In genomic region chr7:72239782-72240493, GRCm38 (mm10) we compare ENCODE assay signal across 9 mouse cellular contexts.
DNase-seq lines count a peak whose midpoint lies in the region; ATAC-seq and TF ChIP-seq lines count a peak whose summit lies in the region.
"Had no signal": no experiment of that assay in that cellular context is flagged by ENCODE, and none has a peak within 500 bp of the region (broad histone marks: within the 10 kb centered on the region; RNA-seq: fewer than 3 reads in every experiment).

No protein-coding gene starts in this region.

- H3K4me2 ChIP-seq in embryonic facial prominence, embryonic 13.5 days, result no peak overlapping the region
- no peak overlapping the region for H3K4me2 ChIP-seq in intestine, postnatal 0 days (replicated peaks; ENCODE audit: low read depth)
- H3K4me2 ChIP-seq in lung, embryonic 14.5 days, result no peak overlapping the region
- H3K4me2 ChIP-seq: hindbrain, embryonic 15.5 days had no signal

- H3K36me3 ChIP-seq in testis, adult 2 months (ENCODE audit: control insufficient read depth, insufficient read depth, low read length), result no peaks in the 10 kb centered on the region
- no peaks in the 10 kb centered on the region for H3K36me3 ChIP-seq in embryonic facial prominence, embryonic 13.5 days
- no peaks in the 10 kb centered on the region for H3K36me3 ChIP-seq in intestine, postnatal 0 days (ENCODE audit: control insufficient read depth, insufficient read depth)
- no peaks in the 10 kb centered on the region for H3K36me3 ChIP-seq in lung, embryonic 14.5 days (ENCODE audit: insufficient read depth)
- H3K36me3 ChIP-seq in splenic B cell, adult 2 months (ENCODE audit: control insufficient read depth, insufficient read depth, low read length, poor library complexity, severe bottlenecking), result no peaks in the 10 kb centered on the region; the same call in 1 of the 2 replicates
- H3K36me3 ChIP-seq: hindbrain, embryonic 15.5 days had no signal

- ATAC-seq in embryonic facial prominence, embryonic 13.5 days (ENCODE audit: insufficient number of reproducible peaks, insufficient read depth, low FRiP score, low TSS enrichment, low read depth), result 0 out of 2 replicates have a peak, but pooled peaks have one; percentile 10
- no peak for ATAC-seq in intestine, postnatal 0 days
- peak; percentile 65 for ATAC-seq in lung, embryonic 14.5 days (ENCODE audit: insufficient read depth)

- H3K9ac ChIP-seq in embryonic facial prominence, embryonic 13.5 days, result no peak overlapping the region
- no peak overlapping the region for H3K9ac ChIP-seq in intestine, postnatal 0 days (ENCODE audit: low read depth, low read length)
- H3K9ac ChIP-seq in lung, embryonic 14.5 days, result no peak overlapping the region
- H3K9ac ChIP-seq: hindbrain, embryonic 15.5 days had no signal

- no peaks in the 10 kb centered on the region for H3K27me3 ChIP-seq in testis, adult 2 months (ENCODE audit: control insufficient read depth, insufficient read depth, low read length)
- H3K27me3 ChIP-seq in embryonic facial prominence, embryonic 13.5 days, result no peaks in the 10 kb centered on the region
- no peaks in the 10 kb centered on the region for H3K27me3 ChIP-seq in intestine, postnatal 0 days (replicated peaks; ENCODE audit: control insufficient read depth, insufficient read depth, low read length)
- no peaks in the 10 kb centered on the region for H3K27me3 ChIP-seq in lung, embryonic 14.5 days (ENCODE audit: insufficient read depth, low read length)
- no peaks in the 10 kb centered on the region for H3K27me3 ChIP-seq in splenic B cell, adult 2 months (ENCODE audit: control insufficient read depth, insufficient read depth, low read length, poor library complexity, severe bottlenecking)
- H3K27me3 ChIP-seq: hindbrain, embryonic 15.5 days had no signal

- H3K9me3 ChIP-seq in embryonic facial prominence, embryonic 13.5 days, result no peaks in the 10 kb centered on the region
- no peaks in the 10 kb centered on the region for H3K9me3 ChIP-seq in intestine, postnatal 0 days (ENCODE audit: control insufficient read depth)
- no peaks in the 10 kb centered on the region for H3K9me3 ChIP-seq in lung, embryonic 14.5 days (ENCODE audit: low read depth, low read length)
- H3K9me3 ChIP-seq: hindbrain, embryonic 15.5 days had no signal

- WGBS in embryonic facial prominence, embryonic 13.5 days, result 24% methylated on average over 3 of the region's 3 CpGs
- WGBS in intestine, postnatal 0 days, result 34% methylated on average over 3 of the region's 3 CpGs
- 24% methylated on average over 3 of the region's 3 CpGs for WGBS in lung, embryonic 14.5 days

- peak; percentile 24; the same call in 1 of the 2 replicates for TF ChIP-seq CTCF in testis, adult 2 months (IDR thresholded peaks at IDR 0.05; ENCODE audit: control insufficient read depth, insufficient read depth, insufficient replicate concordance, low read depth, low read length)
- TF ChIP-seq CTCF in intestine, postnatal 0 days (IDR thresholded peaks at IDR 0.05; ENCODE audit: low read depth), result peak; percentile 91
- peak; percentile 94 for TF ChIP-seq CTCF in lung, embryonic 14.5 days (IDR thresholded peaks at IDR 0.05; ENCODE audit: low read depth)

- peaks cover 2% of the 10 kb centered on the region for H3K4me1 ChIP-seq in testis, adult 2 months (ENCODE audit: control insufficient read depth, insufficient read depth, low read length)
- no peaks in the 10 kb centered on the region for H3K4me1 ChIP-seq in embryonic facial prominence, embryonic 13.5 days
- no peaks in the 10 kb centered on the region for H3K4me1 ChIP-seq in intestine, postnatal 0 days (replicated peaks; ENCODE audit: control insufficient read depth, insufficient read depth, low read length)
- no peaks in the 10 kb centered on the region for H3K4me1 ChIP-seq in lung, embryonic 14.5 days (ENCODE audit: insufficient read depth)
- H3K4me1 ChIP-seq: hindbrain, embryonic 15.5 days had no signal

- H3K27ac ChIP-seq in testis, adult 2 months (ENCODE audit: control insufficient read depth, insufficient read depth, low read depth, low read length), result no peak overlapping the region
- no peak overlapping the region for H3K27ac ChIP-seq in embryonic facial prominence, embryonic 13.5 days
- no peak overlapping the region for H3K27ac ChIP-seq in intestine, postnatal 0 days (ENCODE audit: low read depth, low read length)
- no peak overlapping the region for H3K27ac ChIP-seq in lung, embryonic 14.5 days (ENCODE audit: low read depth)
- H3K27ac ChIP-seq: hindbrain, embryonic 15.5 days had no signal

- TF ChIP-seq POLR2A in testis, adult 2 months (IDR thresholded peaks at IDR 0.05; ENCODE audit: control insufficient read depth, low read depth, low read length), result no peak

- no peak overlapping the region for H3K4me3 ChIP-seq in testis, adult 2 months (ENCODE audit: control insufficient read depth, low read depth, low read length)
- H3K4me3 ChIP-seq in embryonic facial prominence, embryonic 13.5 days, result no peak overlapping the region
- no peak overlapping the region for H3K4me3 ChIP-seq in intestine, postnatal 0 days (ENCODE audit: low read depth, low read length)
- no peak overlapping the region for H3K4me3 ChIP-seq in lung, embryonic 14.5 days (ENCODE audit: low read depth, low read length)
- H3K4me3 ChIP-seq: hindbrain, embryonic 15.5 days had no signal

- peak; percentile 17 for DNase-seq in cerebellum, adult 9-10 months
- no peak for DNase-seq in cerebellum, adult 9-11 months
- no peak for DNase-seq in testis, postnatal 10 days (ENCODE audit: low spot score)
- DNase-seq in lung, embryonic 14.5 days, result peak; percentile 83
- peak; percentile 84 for DNase-seq in splenic B cell, adult 2 months (ENCODE audit: low read depth, low spot score)

Comparison
In these comparisons a context has a peak if more than half of its experiments do, and no peak if none do; other contexts are left out.
1. DNase-seq: peak in cerebellum, adult 9-10 months (single experiment), lung, embryonic 14.5 days (single experiment) and splenic B cell, adult 2 months (single experiment); none in cerebellum, adult 9-11 months (single experiment) and testis, postnatal 10 days (single experiment).
2. CTCF ChIP-seq: peak in every context shown above with its lines; median percentile 94 in lung, embryonic 14.5 days; 91 in intestine, postnatal 0 days; 24 in testis, adult 2 months.